Mouse (Mus musculus): ENCODE results near the gene Dnah11.
A peak's percentile ranks its signal among the peaks of the same experiment; 100 is the strongest.

Dnah11 gene

GRCm38 (mm10) chr12:118085291-118085690 is 113.6 kb downstream of the Dnah11 start:
- DNase-seq = no peak

GRCm38 (mm10) chr12:118084806-118085205 is 114.0 kb downstream of the Dnah11 start:
- no peak for DNase-seq

GRCm38 (mm10) chr12:118084134-118084533 is 114.7 kb downstream of the Dnah11 start:
- no peak for DNase-seq

- no peak for DNase-seq
Observed at GRCm38 (mm10) chr12:118080441-118080840, 118.4 kb downstream of the Dnah11 start.

- no peak for DNase-seq
Observed at GRCm38 (mm10) chr12:118078434-118078989, 120.3 kb downstream of the Dnah11 start.

GRCm38 (mm10) chr12:118076802-118077201 is 122.0 kb downstream of the Dnah11 start:
- DNase-seq = no peak

- DNase-seq = no peak
Observed at GRCm38 (mm10) chr12:118072181-118072872, 126.5 kb downstream of the Dnah11 start.

GRCm38 (mm10) chr12:118071667-118072066 is 127.2 kb downstream of the Dnah11 start:
- DNase-seq = no peak

GRCm38 (mm10) chr12:118068785-118069184 is 130.1 kb downstream of the Dnah11 start:
- no peak for DNase-seq

GRCm38 (mm10) chr12:118062343-118062742 is 136.5 kb downstream of the Dnah11 start:
- peak; percentile 70 for DNase-seq

GRCm38 (mm10) chr12:118056876-118057275 is 142.0 kb downstream of the Dnah11 start:
- DNase-seq = no peak

GRCm38 (mm10) chr12:118045381-118045780 is 153.5 kb downstream of the Dnah11 start:
- no peak for DNase-seq

GRCm38 (mm10) chr12:118043130-118043647 is 155.7 kb downstream of the Dnah11 start:
- no peak for DNase-seq

- DNase-seq = peak; percentile 35
Observed at GRCm38 (mm10) chr12:118042196-118042595, 156.6 kb downstream of the Dnah11 start.

GRCm38 (mm10) chr12:118034990-118035389 is 163.9 kb downstream of the Dnah11 start:
- no peak for DNase-seq

GRCm38 (mm10) chr12:118025771-118026170 is 173.1 kb downstream of the Dnah11 start:
- no peak for DNase-seq

GRCm38 (mm10) chr12:118018936-118019335 is 179.9 kb downstream of the Dnah11 start:
- peak; percentile 14 for DNase-seq

- DNase-seq = no peak
Observed at GRCm38 (mm10) chr12:118013872-118014271, 185.0 kb downstream of the Dnah11 start.

GRCm38 (mm10) chr12:118011921-118012320 is 186.9 kb downstream of the Dnah11 start:
- no peak for DNase-seq

- DNase-seq = no peak
Observed at GRCm38 (mm10) chr12:117994938-117995337, 203.9 kb downstream of the Dnah11 start.

GRCm38 (mm10) chr12:117993499-117993898 is 205.3 kb downstream of the Dnah11 start:
- DNase-seq = peak; percentile 90

- no peak for DNase-seq
Observed at GRCm38 (mm10) chr12:117989018-117989828, 209.6 kb downstream of the Dnah11 start.

- DNase-seq = no peak
Observed at GRCm38 (mm10) chr12:117980315-117980714, 218.5 kb downstream of the Dnah11 start.

- no peak for DNase-seq
Observed at GRCm38 (mm10) chr12:117973712-117974111, 225.1 kb downstream of the Dnah11 start.
